Mouse (Mus musculus) hematopoietic stem cell, adult 5-6 weeks (primary cell): ENCODE results near the gene Agtr1b. TPM values are rescaled to one million over a fixed set of nuclear protein-coding genes. Genes with fewer than 3 reads are reported as not detected.

Experiments
- ATAC-seq, 2 experiments: fragments of 125-278 bp in 1 of 2; replicated peaks in 1 of 2; 2 replicates each; pipeline ENCODE4 v1.8.0; 2016 to 2017; ENCODE audit warnings: inconsistent platforms in 2 of 2, mild to moderate bottlenecking in 2 of 2, moderate number of reproducible peaks in 2 of 2, low read depth in 1 of 2, moderate TSS enrichment in 1 of 2; ENCODE audit not compliant: low FRiP score in 2 of 2, poor library complexity in 2 of 2, severe bottlenecking in 2 of 2, insufficient read depth in 1 of 2, low TSS enrichment in 1 of 2
- total RNA-seq: library from RNA; stranded (forward); fragments of 172-1452, 232-1000 nt; gene quantifications from 2 replicates; pipeline ENCODE4 v1.2.3, GENCODE M21; 2017

The Agtr1b gene
- not detected in 2 replicates for total RNA-seq

GRCm38 (mm10) chr3:20366558-20367522 is at the start of gene Agtr1b:
Gene Agtr1b (minus strand): TSS chr3:20367177.
- 0 out of 4 replicates have a peak, but pooled peaks of 1 of the 2 experiments have one; percentile 17 for ATAC-seq

GRCm38 (mm10) chr3:20353598-20353997 is 13.4 kb downstream of the Agtr1b start:
- no peak for ATAC-seq

DNA sequence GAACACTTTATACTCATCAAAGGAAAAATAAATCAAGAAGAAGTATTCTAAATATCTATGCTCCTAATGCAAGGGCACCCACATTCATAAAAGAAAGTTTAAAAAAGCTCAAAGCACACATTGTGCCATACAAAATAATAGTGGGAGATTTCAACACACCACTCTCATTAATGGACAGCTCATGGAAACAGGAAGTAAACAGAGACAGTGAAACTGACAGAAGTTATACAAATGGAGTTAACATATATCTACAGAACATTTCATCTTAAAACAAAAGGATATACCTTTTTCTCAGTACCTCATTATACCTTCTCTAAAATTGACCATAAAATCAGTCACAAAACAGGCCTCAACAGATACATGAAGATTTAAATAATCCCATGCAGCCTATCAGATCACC is 18.8 kb downstream of the Agtr1b start:
- ATAC-seq, result no peak

GRCm38 (mm10) chr3:20340402-20340801 is 26.6 kb downstream of the Agtr1b start:
- ATAC-seq, result 0 out of 4 replicates have a peak, but pooled peaks of 1 of the 2 experiments have one; percentile 42

DNA sequence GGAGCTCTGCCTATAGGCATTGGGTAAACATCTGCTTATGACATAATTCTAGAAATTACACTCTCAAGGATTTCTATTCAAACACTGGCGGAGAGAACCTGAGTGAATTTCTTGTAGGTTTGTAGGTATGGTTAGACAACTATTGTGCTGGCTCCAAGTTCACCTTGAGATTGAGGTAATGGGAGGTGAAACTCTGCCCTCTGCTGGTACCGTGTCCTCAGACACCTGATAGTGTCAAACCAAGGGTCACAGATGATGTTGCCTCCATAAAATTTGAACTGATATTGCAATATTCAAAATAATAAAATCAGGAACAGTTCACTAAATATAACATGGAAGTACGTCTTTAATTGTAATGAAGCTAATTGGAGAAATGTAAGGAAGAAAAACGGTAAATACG is 32.3 kb downstream of the Agtr1b start:
- peak; percentile 80 to 81 for ATAC-seq

- no peak for ATAC-seq
These were observed 49.7 kb downstream of the Agtr1b start for GRCm38 (mm10) chr3:20317233-20317632.

DNA sequence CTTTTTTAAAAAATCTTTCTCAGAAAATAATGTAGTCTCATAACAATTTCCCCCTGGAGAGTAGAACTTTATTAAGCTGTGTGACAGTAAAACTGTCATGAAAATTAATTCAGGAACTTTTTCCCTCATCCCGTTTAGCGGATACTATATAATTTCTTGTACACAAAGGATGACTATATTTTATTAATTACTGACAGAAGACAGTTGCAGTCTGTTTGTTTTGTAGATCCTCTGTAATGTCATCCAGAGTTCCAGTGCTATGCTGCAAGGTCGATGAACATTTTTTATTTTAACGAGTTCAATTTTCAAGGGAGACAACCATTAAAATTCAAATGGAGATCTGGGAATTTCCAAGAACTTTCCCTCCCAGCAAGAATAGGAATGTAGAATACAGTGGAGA is 57.8 kb downstream of the Agtr1b start:
- ATAC-seq, result no peak

DNA sequence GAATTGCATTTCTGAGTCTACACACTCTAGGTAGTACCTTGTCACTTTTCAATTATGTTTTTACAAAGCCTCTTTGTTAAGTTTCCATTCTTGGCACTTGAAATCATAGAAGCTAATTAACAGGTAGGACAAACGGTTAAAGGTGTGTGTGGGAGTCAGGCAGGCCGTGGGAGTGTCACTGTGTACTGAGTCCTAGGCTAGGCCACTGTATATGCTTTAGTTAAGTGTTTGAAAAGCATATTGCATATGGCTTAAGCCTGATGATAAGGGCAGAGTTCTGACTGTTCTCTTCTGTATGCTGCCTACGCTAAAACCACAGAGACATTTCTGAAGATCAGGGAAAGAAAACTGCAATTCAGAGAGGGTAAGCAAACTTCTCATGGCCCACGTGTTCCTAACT is 59.7 kb downstream of the Agtr1b start:
- ATAC-seq, result no peak

DNA sequence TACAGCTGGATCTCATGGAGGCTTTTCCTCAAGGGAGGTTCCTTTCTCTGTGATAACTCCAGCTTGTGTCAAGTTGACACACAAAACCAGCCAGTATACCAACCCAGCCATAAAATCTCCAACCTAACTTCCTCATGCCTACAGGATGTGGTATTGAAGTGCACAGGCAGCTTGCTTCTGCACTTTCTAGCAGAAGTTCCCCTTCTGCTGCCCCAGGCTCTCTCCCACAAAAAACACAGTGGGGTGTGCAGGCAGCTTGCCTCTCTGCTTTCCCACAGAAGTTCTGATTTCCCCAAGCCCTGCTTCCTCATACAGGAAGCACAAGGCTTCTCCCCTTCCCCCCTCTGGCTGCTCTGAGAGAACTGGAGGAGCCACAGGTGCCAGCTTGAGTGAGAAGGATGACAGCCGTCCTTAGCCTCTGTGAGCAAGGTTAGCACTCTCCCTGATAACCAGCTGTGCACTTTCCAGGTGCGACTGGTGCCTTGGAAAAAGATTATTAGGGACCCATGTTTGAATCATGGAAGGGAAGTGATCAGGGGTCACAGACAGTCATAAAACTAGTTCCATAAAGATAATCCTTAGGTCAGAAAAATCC is 62.1 kb downstream of the Agtr1b start:
- ATAC-seq, result peak; percentile 100

DNA sequence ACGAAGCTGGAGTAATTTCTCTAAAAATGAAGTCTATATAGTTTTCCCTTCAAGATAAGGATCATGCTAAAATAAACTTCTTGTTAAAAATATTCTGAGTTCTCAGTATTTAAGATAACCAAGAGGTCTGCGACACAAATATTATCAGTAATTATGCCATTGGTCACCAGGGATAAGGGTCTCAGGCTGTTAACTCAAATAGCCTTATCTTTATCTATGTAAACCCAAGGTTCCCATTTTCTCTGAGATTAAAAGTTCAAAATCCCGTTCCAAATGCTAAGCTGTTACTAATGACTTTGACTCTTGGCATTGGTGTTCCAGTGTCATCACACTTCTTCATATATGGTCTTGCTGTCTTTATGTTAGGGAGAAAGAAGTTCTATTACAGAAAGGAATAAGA is 71.4 kb downstream of the Agtr1b start:
- ATAC-seq, result no peak

DNA sequence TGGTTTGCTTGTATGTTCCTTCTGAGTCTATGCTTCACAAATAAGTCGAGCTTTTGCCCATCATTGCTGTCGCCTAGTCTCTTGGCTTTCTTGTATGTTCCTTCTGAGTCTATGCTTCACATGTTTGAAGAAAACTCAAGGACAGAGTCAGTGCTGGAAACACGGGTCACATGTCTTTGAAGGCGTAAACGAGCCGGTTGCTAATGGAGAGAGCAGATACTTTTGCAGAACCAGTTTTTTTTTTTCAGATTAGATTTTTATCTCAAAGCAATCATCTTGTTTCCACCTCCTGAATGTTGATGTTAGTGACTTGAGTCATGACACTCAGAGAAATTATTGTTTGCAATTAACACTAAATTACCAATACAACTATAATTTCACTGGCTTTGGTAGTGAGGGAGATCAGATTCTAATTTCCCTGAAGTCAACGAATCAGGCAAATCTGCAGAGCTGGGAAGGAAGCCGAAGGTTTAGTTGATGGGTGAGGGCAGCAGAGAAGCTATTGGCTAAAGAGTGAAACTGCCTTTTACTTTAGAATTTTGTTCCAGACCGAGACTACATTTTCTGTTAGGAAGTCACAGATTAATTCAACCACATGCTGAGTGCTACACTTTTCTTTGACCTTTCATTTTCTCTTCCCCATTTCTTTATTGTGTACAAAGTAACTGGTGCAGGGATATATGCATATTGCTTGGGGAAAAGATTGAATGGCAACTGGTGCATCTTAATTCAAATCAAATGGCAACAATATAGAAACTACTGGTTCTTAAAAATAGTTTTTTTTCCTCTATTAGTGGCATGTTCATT is 72.2 kb downstream of the Agtr1b start:
- ATAC-seq, result 0 out of 4 replicates have a peak, but pooled peaks of 1 of the 2 experiments have one; percentile 17

- no peak for ATAC-seq
These were observed 75.6 kb downstream of the Agtr1b start for GRCm38 (mm10) chr3:20291370-20291769.

- no peak for ATAC-seq
These were observed 78.2 kb downstream of the Agtr1b start for GRCm38 (mm10) chr3:20288761-20289160.

- ATAC-seq, result no peak
These were observed 85.2 kb downstream of the Agtr1b start for GRCm38 (mm10) chr3:20281796-20282195.

DNA sequence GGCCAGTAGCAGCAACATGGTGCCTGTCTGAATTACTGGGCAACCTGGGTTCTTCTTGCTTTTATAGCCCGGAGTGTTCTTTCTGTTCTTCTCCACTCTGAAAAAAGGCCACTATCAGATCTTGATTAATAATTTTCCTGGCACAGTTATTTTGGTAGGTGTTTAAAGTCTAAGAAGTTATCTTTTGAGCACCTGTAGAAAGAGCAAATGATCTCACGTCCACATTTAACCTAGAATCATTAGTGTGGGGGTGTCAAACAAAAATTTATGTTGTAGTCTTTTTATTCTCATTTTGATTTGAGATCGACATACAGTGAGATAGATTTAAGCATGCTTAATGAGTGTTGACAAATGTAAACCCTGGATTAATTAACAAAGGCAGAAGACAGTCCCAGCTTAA is 91.3 kb downstream of the Agtr1b start, which contains the start of gene Cpb1:
Gene Cpb1 (minus strand): TSS at position 101 of the 400 bp plus-strand sequence.
- ATAC-seq, result no peak
